Mouse (Mus musculus) embryonic fibroblast, embryonic 13.5 days (primary cell): ENCODE data around the gene Glipr2.

ENCODE experiments used
- CTCF ChIP-seq: IDR thresholded peaks from 2 replicates; pipeline ENCODE4 v1.5.1; 2011; ENCODE audit warnings: mild to moderate bottlenecking, control low read depth, low read length, moderate library complexity, borderline replicate concordance; ENCODE audit not compliant: insufficient read depth
- POLR2A ChIP-seq: IDR thresholded peaks from 2 replicates; pipeline ENCODE4 v1.6.1; 2011; ENCODE audit warnings: low read depth, mild to moderate bottlenecking, control low read depth, low read length, moderate library complexity

GRCm38 (mm10) chr4:43968650-43969049, 11.4 kb downstream of the Glipr2 start:
- TF ChIP-seq CTCF (no peak), POLR2A (no peak)
